10 mouse cellular contexts compared by ENCODE assay signal in the genomic region with DNA sequence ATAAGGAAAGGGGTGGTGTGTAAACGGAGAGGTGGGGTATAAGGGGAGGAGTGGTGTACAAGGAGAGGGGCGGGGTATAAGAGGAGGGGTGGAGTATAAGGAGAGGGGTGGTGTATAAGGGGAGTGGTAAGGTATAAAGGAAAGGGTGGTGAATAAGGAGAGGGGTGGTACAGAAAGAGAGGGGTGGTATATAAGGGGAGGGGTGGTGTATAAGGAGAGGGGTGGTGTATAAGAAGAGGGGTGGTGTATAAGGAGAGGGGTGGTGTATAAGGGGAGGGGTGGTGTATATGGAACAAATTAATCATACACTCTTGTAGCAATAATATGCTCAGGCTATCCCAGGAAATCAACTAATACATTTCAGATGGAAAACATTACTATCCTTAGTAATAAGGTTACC. TPM values are rescaled to one million over a fixed set of nuclear protein-coding genes. Genes with fewer than 3 reads are reported as not detected.
DNase-seq lines count a peak whose midpoint lies in the region; ATAC-seq and TF ChIP-seq lines count a peak whose summit lies in the region.
"Had no signal": no experiment of that assay in that cellular context is flagged by ENCODE, and none has a peak within 500 bp of the region (broad histone marks: within the 10 kb centered on the region; RNA-seq: fewer than 3 reads in every experiment).

No protein-coding gene starts in this region.

- H3K79me2 ChIP-seq in heart, adult 2 months (replicated peaks; ENCODE audit: control insufficient read depth, insufficient read depth, low read length), result no peaks in the 10 kb centered on the region
- no peaks in the 10 kb centered on the region for H3K79me2 ChIP-seq in MEL (ENCODE audit: control insufficient read depth, insufficient read depth, low read length, poor library complexity)

- no peak overlapping the region for H3K9ac ChIP-seq in heart, embryonic 13.5 days
- H3K9ac ChIP-seq in heart, adult 2 months (ENCODE audit: low read depth, low read length), result no peak overlapping the region
- no peak overlapping the region for H3K9ac ChIP-seq in MEL (ENCODE audit: control insufficient read depth, low read depth, low read length, poor library complexity, severe bottlenecking)
- H3K9ac ChIP-seq in hindbrain, embryonic 14.5 days, result no peak overlapping the region
- H3K9ac ChIP-seq in midbrain, embryonic 15.5 days, result no peak overlapping the region

- no peak for DNase-seq in heart, adult 2 months
- peak; percentile 23 for DNase-seq in MEL (ENCODE audit: low read depth, low spot score)
- DNase-seq in hindbrain, embryonic 14.5 days (ENCODE audit: low spot score), result no peak
- DNase-seq in left cerebral cortex, adult 8-10 months (ENCODE audit: low spot score in 2 of 2), result no peak
- no peak for DNase-seq in urinary bladder, adult 18-20 months (ENCODE audit: low spot score in 2 of 2)
- no peak for DNase-seq in adrenal gland, adult 2 months
- DNase-seq: cerebellum, adult 9-11 months had no signal

- no peak for TF ChIP-seq CTCF in heart, adult 2 months (IDR thresholded peaks at IDR 0.05)
- no peak for TF ChIP-seq CTCF in MEL (IDR thresholded peaks at IDR 0.05 in 2 of 3, conservative IDR thresholded peaks at IDR 0.05 in 1 of 3; ENCODE audit: control insufficient read depth in 1 of 3, insufficient read depth in 1 of 3, low read depth in 2 of 3, low read length in 3 of 3, poor library complexity in 1 of 3, severe bottlenecking in 1 of 3)

- TF ChIP-seq POLR2A in heart, adult 2 months (IDR thresholded peaks at IDR 0.05; ENCODE audit: insufficient read depth, low read depth, low read length), result no peak
- no peak for TF ChIP-seq POLR2A in MEL (IDR thresholded peaks at IDR 0.05; ENCODE audit: control insufficient read depth in 1 of 2, insufficient read depth in 1 of 2, low read depth in 1 of 2, low read length in 2 of 2, poor library complexity in 1 of 2)

- no peaks in the 10 kb centered on the region for H3K4me1 ChIP-seq in heart, embryonic 13.5 days
- no peaks in the 10 kb centered on the region for H3K4me1 ChIP-seq in heart, adult 2 months (ENCODE audit: control insufficient read depth, insufficient read depth, low read length)
- H3K4me1 ChIP-seq in MEL (ENCODE audit: control insufficient read depth in 1 of 2, insufficient read depth in 2 of 2, low read length in 2 of 2), result no peaks in the 10 kb centered on the region
- no peaks in the 10 kb centered on the region for H3K4me1 ChIP-seq in hindbrain, embryonic 14.5 days (replicated peaks; ENCODE audit: control insufficient read depth, insufficient read depth, low read length)
- no peaks in the 10 kb centered on the region for H3K4me1 ChIP-seq in midbrain, embryonic 15.5 days

- no peak for TF ChIP-seq RAD21 in MEL (IDR thresholded peaks at IDR 0.05; ENCODE audit: low read depth, low read length)

- intact Hi-C loops in heart, adult 2 months (cut with DNase I), result no loop called here

- no peak overlapping the region for H3K4me3 ChIP-seq in heart, embryonic 13.5 days
- H3K4me3 ChIP-seq in heart, adult 2 months, result no peak overlapping the region
- no peak overlapping the region for H3K4me3 ChIP-seq in MEL (ENCODE audit: control insufficient read depth in 1 of 2, insufficient read depth in 1 of 2, low read depth in 2 of 2, low read length in 2 of 2)
- H3K4me3 ChIP-seq in hindbrain, embryonic 14.5 days (replicated peaks; ENCODE audit: low read length), result no peak overlapping the region
- no peak overlapping the region for H3K4me3 ChIP-seq in midbrain, embryonic 15.5 days

- TF ChIP-seq EP300 in heart, adult 2 months (IDR thresholded peaks at IDR 0.05; ENCODE audit: insufficient read depth, low read depth, low read length), result no peak
- TF ChIP-seq EP300 in MEL (IDR thresholded peaks at IDR 0.05; ENCODE audit: low read depth in 1 of 2, low read length in 2 of 2), result no peak

- no peak overlapping the region for H3K27ac ChIP-seq in heart, embryonic 13.5 days (replicated peaks)
- H3K27ac ChIP-seq in heart, adult 2 months, result no peak overlapping the region
- no peak overlapping the region for H3K27ac ChIP-seq in MEL (ENCODE audit: control insufficient read depth, low read depth, low read length)
- no peak overlapping the region for H3K27ac ChIP-seq in hindbrain, embryonic 14.5 days
- no peak overlapping the region for H3K27ac ChIP-seq in midbrain, embryonic 15.5 days

- no peaks in the 10 kb centered on the region for H3K36me3 ChIP-seq in heart, embryonic 13.5 days
- no peaks in the 10 kb centered on the region for H3K36me3 ChIP-seq in heart, adult 2 months (ENCODE audit: control insufficient read depth, insufficient read depth, low read length)
- no peaks in the 10 kb centered on the region for H3K36me3 ChIP-seq in MEL (ENCODE audit: control insufficient read depth in 1 of 2, insufficient read depth in 2 of 2, low read length in 2 of 2)
- no peaks in the 10 kb centered on the region for H3K36me3 ChIP-seq in hindbrain, embryonic 14.5 days (replicated peaks; ENCODE audit: control insufficient read depth, insufficient read depth)
- H3K36me3 ChIP-seq in midbrain, embryonic 15.5 days (replicated peaks), result no peaks in the 10 kb centered on the region

- no peaks in the 10 kb centered on the region for H3K27me3 ChIP-seq in heart, embryonic 13.5 days (replicated peaks)
- H3K27me3 ChIP-seq in heart, adult 2 months (ENCODE audit: control insufficient read depth, insufficient read depth, low read length), result no peaks in the 10 kb centered on the region
- no peaks in the 10 kb centered on the region for H3K27me3 ChIP-seq in MEL (ENCODE audit: control insufficient read depth in 1 of 2, insufficient read depth in 2 of 2, low read length in 2 of 2)
- no peaks in the 10 kb centered on the region for H3K27me3 ChIP-seq in hindbrain, embryonic 14.5 days (ENCODE audit: control insufficient read depth, insufficient read depth, low read length)
- H3K27me3 ChIP-seq in midbrain, embryonic 15.5 days (replicated peaks), result no peaks in the 10 kb centered on the region

- no peaks in the 10 kb centered on the region for H3K9me3 ChIP-seq in heart, embryonic 13.5 days
- no peaks in the 10 kb centered on the region for H3K9me3 ChIP-seq in MEL (replicated peaks; ENCODE audit: insufficient read depth, low read length)
- H3K9me3 ChIP-seq in hindbrain, embryonic 14.5 days (ENCODE audit: control insufficient read depth, low read length), result no peaks in the 10 kb centered on the region
- H3K9me3 ChIP-seq in midbrain, embryonic 15.5 days, result no peaks in the 10 kb centered on the region

- WGBS in heart, embryonic 13.5 days, result 45% methylated on average over 2 of the region's 2 CpGs
- 43% methylated on average over 2 of the region's 2 CpGs for WGBS in heart, adult 2 months
- 34% methylated on average over 2 of the region's 2 CpGs for WGBS in hindbrain, embryonic 14.5 days
- 32% methylated on average over 2 of the region's 2 CpGs for WGBS in midbrain, embryonic 15.5 days

- no peak overlapping the region for H3K4me2 ChIP-seq in heart, embryonic 13.5 days
- H3K4me2 ChIP-seq in hindbrain, embryonic 14.5 days (replicated peaks), result no peak overlapping the region
- H3K4me2 ChIP-seq in midbrain, embryonic 15.5 days, result no peak overlapping the region

- ATAC-seq in heart, embryonic 13.5 days (ENCODE audit: extremely low read depth, insufficient number of reproducible peaks, low FRiP score, low TSS enrichment), result peak; percentile 97
- peak; percentile 99 for ATAC-seq in hindbrain, embryonic 14.5 days (ENCODE audit: low FRiP score)
- peak; percentile 97 for ATAC-seq in midbrain, embryonic 15.5 days (replicated peaks)
- ATAC-seq: inflammation-experienced regulatory T-cells, adult 6 months had no signal

TF ChIP-seq in MEL, 35 proteins besides CTCF, POLR2A, EP300 and RAD21:
- TF ChIP-seq NELFE (IDR thresholded peaks at IDR 0.05; ENCODE audit: low read depth, low read length) (no peak), JUND (IDR thresholded peaks at IDR 0.05; ENCODE audit: low read depth, low read length) (no peak), POLR2AphosphoS2 (IDR thresholded peaks at IDR 0.05; ENCODE audit: low read length) (no peak), ZNF384 (IDR thresholded peaks at IDR 0.05; ENCODE audit: low read depth, low read length) (no peak), NRF1 (IDR thresholded peaks at IDR 0.05; ENCODE audit: insufficient read depth, low read depth, low read length, poor library complexity, severe bottlenecking) (no peak), MYB (IDR thresholded peaks at IDR 0.05; ENCODE audit: low read depth, low read length) (no peak), USF1 (IDR thresholded peaks at IDR 0.05; ENCODE audit: low read depth, low read length) (no peak), ELF1 (IDR thresholded peaks at IDR 0.05; ENCODE audit: low read depth, low read length) (no peak), KAT2A (conservative IDR thresholded peaks at IDR 0.05; ENCODE audit: low read depth, low read length) (no peak), MYC (IDR thresholded peaks at IDR 0.05; ENCODE audit: low read depth, low read length) (no peak), HCFC1 (IDR thresholded peaks at IDR 0.05; ENCODE audit: low read depth, low read length) (no peak), MAX (IDR thresholded peaks at IDR 0.05; ENCODE audit: low read length) (no peak)

RNA-seq across cellular contexts. Expression of gene Peg10, which starts 15.1 kb away (rescaled TPM):
- polyA plus RNA-seq in heart, embryonic 13.5 days (2015; fragmentation: Nextera tagmentation; extraction: Ambion mirVana), result 2.5 and 2.6 TPM in 2 replicates
- 1 to 10 TPM; 1.0 to 1.1 TPM for total RNA-seq in heart, adult 2 months (2021)
- 0.55 and 0.85 TPM in 2 replicates for polyA plus RNA-seq in heart, adult 2 months (2012; rRNA removed)
- total RNA-seq in MEL (2012; rRNA removed), result not detected in 2 replicates
- not detected for polyA plus RNA-seq in MEL (2012; ENCODE audit: insufficient read depth in 1 of 2, insufficient read length in 2 of 2, low read depth in 1 of 2, low replicate concordance in 2 of 2, missing spikeins in 1 of 2)
- polyA plus RNA-seq in hindbrain, embryonic 14.5 days (2014; fragmentation: Nextera tagmentation; extraction: Ambion mirVana), result 10.5 and 12.2 TPM in 2 replicates
- polyA plus RNA-seq in midbrain, embryonic 15.5 days (2015; fragmentation: Nextera tagmentation; extraction: Ambion mirVana), result 7.9 and 8.5 TPM in 2 replicates
- 10 to 100 TPM; 15.3 to 18.5 (median 16.4) TPM for total RNA-seq in left cerebral cortex, adult 8-10 months (2022)
- total RNA-seq in adrenal gland, adult 2 months (2021), result 100 to 1,000 TPM; 220 to 417 TPM
- polyA plus RNA-seq in adrenal gland, adult 2 months (2012; rRNA removed), result 102 and 152 TPM in 2 replicates
- polyA plus RNA-seq: inflammation-experienced regulatory T-cells, adult 6 months had no signal

RNA-seq across cellular contexts. Expression of gene Sgce, which starts 15.2 kb away (rescaled TPM):
- 55.9 and 56.9 TPM in 2 replicates for polyA plus RNA-seq in heart, embryonic 13.5 days (2015; fragmentation: Nextera tagmentation; extraction: Ambion mirVana)
- 10 to 100 TPM; 19.4 to 19.5 TPM for total RNA-seq in heart, adult 2 months (2021)
- polyA plus RNA-seq in heart, adult 2 months (2012; rRNA removed), result 12.5 and 19.7 TPM in 2 replicates
- not detected in 2 replicates for total RNA-seq in MEL (2012; rRNA removed)
- not detected for polyA plus RNA-seq in MEL (2012; ENCODE audit: insufficient read depth in 1 of 2, insufficient read length in 2 of 2, low read depth in 1 of 2, low replicate concordance in 2 of 2, missing spikeins in 1 of 2)
- polyA plus RNA-seq in hindbrain, embryonic 14.5 days (2014; fragmentation: Nextera tagmentation; extraction: Ambion mirVana), result 51.0 and 55.5 TPM in 2 replicates
- 58.5 and 58.9 TPM in 2 replicates for polyA plus RNA-seq in midbrain, embryonic 15.5 days (2015; fragmentation: Nextera tagmentation; extraction: Ambion mirVana)
- 10 to 100 TPM; 33.0 to 37.0 (median 35.7) TPM for total RNA-seq in left cerebral cortex, adult 8-10 months (2022)
- 10 to 100 TPM; 73.3 to 75.4 TPM for total RNA-seq in adrenal gland, adult 2 months (2021)
- 10.3 and 11.9 TPM in 2 replicates for polyA plus RNA-seq in adrenal gland, adult 2 months (2012; rRNA removed)

Comparison
In these comparisons a context has a peak if more than half of its experiments do, and no peak if none do; other contexts are left out.
1. RNA of gene Sgce, which starts 15.2 kb away (polyA plus RNA-seq): 58.5 to 58.9 TPM in midbrain, embryonic 15.5 days, 55.9 to 56.9 TPM in heart, embryonic 13.5 days, 51.0 to 55.5 TPM in hindbrain, embryonic 14.5 days, 12.5 to 19.7 TPM in heart, adult 2 months and 10.3 to 11.9 TPM in adrenal gland, adult 2 months; not detected in MEL; every median in the first group is over 10 times any median in the second.
2. Peak in every context shown above with its lines, with median percentiles within 50 percentile points of each other: ATAC-seq.